Mouse (Mus musculus) heart, embryonic 10.5 days (tissue): ENCODE data around the gene Tmem40. TPM values are rescaled to one million over a fixed set of nuclear protein-coding genes. Genes with fewer than 3 reads are reported as not detected.

Experiments
- DNase-seq: peaks from one replicate; pipeline ENCODE4 v3.0.0-alpha.2; 2017; ENCODE audit warnings: low spot score
- H3K27ac ChIP-seq: fragments of 300-500 bp; sonication (generic); 2 replicates; pipeline ENCODE4 v1.5.1; 2016; ENCODE audit warnings: mild to moderate bottlenecking
- H3K27me3 ChIP-seq: fragments of 300-500 bp; sonication (generic); 2 replicates; pipeline ENCODE4 v1.6.1; 2016; ENCODE audit warnings: mild to moderate bottlenecking; ENCODE audit not compliant: poor library complexity, insufficient read depth, severe bottlenecking
- H3K36me3 ChIP-seq: fragments of 300-500 bp; sonication (generic); 2 replicates; pipeline ENCODE4 v1.6.1; 2016; ENCODE audit warnings: mild to moderate bottlenecking, moderate library complexity
- H3K4me1 ChIP-seq: fragments of 300-500 bp; sonication (generic); 2 replicates; pipeline ENCODE4 v1.6.1; 2016; ENCODE audit warnings: mild to moderate bottlenecking
- H3K4me3 ChIP-seq: fragments of 300-500 bp; sonication (generic); 2 replicates; pipeline ENCODE4 v1.5.1; 2016; ENCODE audit warnings: mild to moderate bottlenecking, moderate library complexity
- H3K9me3 ChIP-seq: fragments of 300-500 bp; sonication (generic); 2 replicates; pipeline ENCODE4 v1.6.1; 2016; ENCODE audit warnings: mild to moderate bottlenecking, moderate library complexity
- WGBS: fragments of 180-500 bp; shearing (Covaris S2); methylation state at CpG from one replicate; pipeline ENCODE4 v1.1.7; 2016; 5-methylcytosine and 5-hydroxymethylcytosine counted together
- polyA plus RNA-seq: library from polyadenylated mRNA; unstranded; fragments of >200 nt; fragmentation: Nextera tagmentation; extraction: Ambion mirVana; gene quantifications from 2 replicates; pipeline ENCODE4 v1.2.1, GENCODE M21; 2016

Gene Tmem40
- 2.8 and 3.3 TPM in 2 replicates for polyA plus RNA-seq

DNA sequence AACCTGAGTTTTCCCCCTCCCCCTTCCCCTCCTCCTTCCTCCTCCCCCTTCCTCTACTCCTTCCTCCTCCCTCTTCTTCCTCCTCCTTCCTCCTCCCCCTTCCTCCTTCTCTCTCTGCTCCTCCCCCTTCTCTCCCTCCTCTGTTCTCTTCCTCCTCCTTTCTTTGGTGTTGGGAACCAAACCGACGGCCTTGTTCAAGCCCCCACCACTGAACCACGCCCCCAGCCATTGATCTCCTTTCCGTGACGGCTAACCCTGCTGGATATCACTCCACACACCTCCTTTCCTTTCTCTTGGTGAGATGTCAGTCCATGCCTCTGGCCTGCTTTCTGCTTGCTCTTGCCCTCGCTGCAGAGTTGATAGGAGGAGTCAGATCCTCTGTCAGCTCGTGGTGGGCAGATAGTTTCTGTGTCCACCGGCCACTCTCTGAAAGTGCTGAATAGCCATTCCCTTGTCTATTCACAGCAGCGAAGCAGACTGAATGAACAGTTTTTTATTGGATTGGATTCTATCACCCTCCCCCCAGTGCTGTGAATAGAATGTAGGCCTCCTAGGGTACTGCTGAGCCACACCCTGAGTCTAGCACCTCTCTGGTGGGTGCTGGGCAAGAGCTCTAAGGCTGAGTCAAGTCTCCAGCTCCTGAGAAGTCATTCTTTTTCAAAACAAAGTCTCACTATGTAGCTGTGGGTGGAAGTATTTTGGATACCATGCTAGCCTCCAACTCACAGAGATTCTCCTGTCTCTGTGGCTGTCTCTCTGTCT, at the start of gene Tmem40:
TSS of gene Tmem40 (minus strand) at position 416 of the 762 bp plus-strand sequence.
- H3K4me3 ChIP-seq, result peak within 1 kb of the TSS; percentile 35
- H3K4me1 ChIP-seq, result peaks cover 55% of the 10 kb centered on the region

DNA sequence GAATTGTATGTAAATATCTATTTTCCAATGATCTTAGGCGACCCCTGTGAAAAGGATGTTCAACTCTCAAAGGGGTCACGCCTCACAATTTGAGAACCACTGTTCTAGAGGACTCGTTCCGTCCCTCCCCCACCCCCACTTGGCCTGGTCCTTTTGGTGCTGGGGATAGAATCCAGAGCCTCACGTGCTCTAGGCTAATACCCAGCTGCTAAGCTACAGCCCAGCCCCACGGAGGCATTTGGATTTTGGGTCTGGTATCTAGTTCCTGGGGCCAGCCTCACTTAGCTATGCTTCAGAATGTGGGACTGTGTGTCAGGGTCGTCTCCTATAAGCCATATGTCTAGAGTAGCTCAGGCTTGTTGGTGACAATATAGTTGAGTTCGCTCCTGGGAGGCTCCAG, 49.4 kb upstream of the Tmem40 start:
- Histone ChIP-seq H3K9me3 (no peaks in the 10 kb centered on the region), H3K27ac (no peak overlapping the region), H3K27me3 (no peaks in the 10 kb centered on the region), H3K4me1 (peaks cover 23% of the 10 kb centered on the region), H3K36me3 (peaks cover 9% of the 10 kb centered on the region), H3K4me3 (no peak overlapping the region)
- whole genome bisulfite sequencing, result 70% methylated on average over 8 of the region's 8 CpGs
- no peak for DNase-seq

More for the DNA sequence above, at the start of gene Tmem40:
- DNase-seq, result no peak
- Histone ChIP-seq H3K27ac (peak within 1 kb of the TSS; percentile 87), H3K9me3 (no peaks in the 10 kb centered on the region), H3K27me3 (no peaks in the 10 kb centered on the region), H3K36me3 (no peaks in the 10 kb centered on the region)
- 2% methylated on average over 9 of the region's 9 CpGs for WGBS

DNA sequence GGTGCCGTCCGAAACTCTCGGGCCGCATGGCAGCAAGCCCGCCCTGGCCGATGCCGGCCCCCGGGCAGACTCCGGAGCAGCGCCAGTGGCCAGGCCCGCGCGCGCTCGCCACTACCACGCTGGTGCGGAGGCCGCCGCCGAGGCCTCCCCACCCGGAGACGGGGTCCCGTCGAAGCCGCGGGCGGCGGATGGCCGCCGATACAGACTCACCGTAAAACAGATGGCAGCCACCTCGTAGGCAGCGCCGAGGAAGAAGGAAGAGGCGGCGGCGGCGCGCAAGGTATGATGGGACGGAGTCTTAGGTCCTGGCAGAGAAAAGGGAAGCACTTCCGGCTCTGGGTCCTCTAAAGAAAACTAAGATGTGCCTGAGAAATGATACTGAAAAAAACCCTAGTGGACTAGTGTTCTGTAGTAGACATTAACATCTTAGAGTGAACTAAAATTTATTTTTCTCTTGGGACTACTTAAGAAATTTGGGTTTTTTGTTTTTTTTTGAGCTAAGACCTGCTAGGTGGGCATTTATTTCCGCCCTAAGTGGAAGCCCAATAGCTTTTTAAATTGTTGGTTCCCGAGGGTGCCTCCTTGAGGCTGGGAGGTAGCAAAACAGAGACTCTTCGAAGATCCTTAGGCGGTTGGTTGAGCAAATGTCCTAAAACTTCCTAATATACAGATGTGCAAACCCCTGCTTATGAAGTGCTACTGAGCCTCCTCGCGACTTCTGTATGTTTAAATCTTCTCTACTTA, 46.5 kb upstream of the Tmem40 start, which contains the start of gene Rpl32:
TSS of gene Rpl32 (minus strand) at position 260 of the 744 bp plus-strand sequence.
- H3K4me1 ChIP-seq, result peaks cover 23% of the 10 kb centered on the region
- peak; percentile 92 for DNase-seq
- H3K36me3 ChIP-seq, result peaks cover 39% of the 10 kb centered on the region
- H3K27me3 ChIP-seq, result no peaks in the 10 kb centered on the region
- peak within 1 kb of the TSS; percentile 99 for H3K27ac ChIP-seq
- H3K4me3 ChIP-seq, result peak within 1 kb of the TSS; percentile 97
- under 1% methylated on average over 47 of the region's 47 CpGs for WGBS
- H3K9me3 ChIP-seq, result no peaks in the 10 kb centered on the region

DNA sequence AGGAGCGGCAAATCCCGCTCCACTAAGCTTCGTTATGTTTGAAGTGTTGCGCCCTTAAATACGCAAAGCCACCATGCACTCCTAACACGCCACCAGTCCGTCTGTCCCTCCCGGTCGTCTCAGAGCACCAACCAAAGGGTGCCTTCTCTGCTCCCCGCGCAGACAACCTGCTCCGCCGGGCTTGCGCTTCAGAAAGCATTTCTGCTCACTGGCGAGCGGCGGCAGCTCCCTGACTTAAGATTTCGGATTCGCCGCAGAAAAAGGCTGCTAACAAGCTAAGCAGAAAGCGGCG, 45.9 kb upstream of the Tmem40 start:
- no peak for DNase-seq
- peak overlapping the region; percentile 97 for H3K4me3 ChIP-seq
- H3K27me3 ChIP-seq, result no peaks in the 10 kb centered on the region
- H3K36me3 ChIP-seq, result peaks cover 42% of the 10 kb centered on the region
- WGBS, result 0% methylated on average over 22 of the region's 22 CpGs
- H3K27ac ChIP-seq, result peak overlapping the region; percentile 99
- H3K4me1 ChIP-seq, result peaks cover 19% of the 10 kb centered on the region
- H3K9me3 ChIP-seq, result no peaks in the 10 kb centered on the region

DNA sequence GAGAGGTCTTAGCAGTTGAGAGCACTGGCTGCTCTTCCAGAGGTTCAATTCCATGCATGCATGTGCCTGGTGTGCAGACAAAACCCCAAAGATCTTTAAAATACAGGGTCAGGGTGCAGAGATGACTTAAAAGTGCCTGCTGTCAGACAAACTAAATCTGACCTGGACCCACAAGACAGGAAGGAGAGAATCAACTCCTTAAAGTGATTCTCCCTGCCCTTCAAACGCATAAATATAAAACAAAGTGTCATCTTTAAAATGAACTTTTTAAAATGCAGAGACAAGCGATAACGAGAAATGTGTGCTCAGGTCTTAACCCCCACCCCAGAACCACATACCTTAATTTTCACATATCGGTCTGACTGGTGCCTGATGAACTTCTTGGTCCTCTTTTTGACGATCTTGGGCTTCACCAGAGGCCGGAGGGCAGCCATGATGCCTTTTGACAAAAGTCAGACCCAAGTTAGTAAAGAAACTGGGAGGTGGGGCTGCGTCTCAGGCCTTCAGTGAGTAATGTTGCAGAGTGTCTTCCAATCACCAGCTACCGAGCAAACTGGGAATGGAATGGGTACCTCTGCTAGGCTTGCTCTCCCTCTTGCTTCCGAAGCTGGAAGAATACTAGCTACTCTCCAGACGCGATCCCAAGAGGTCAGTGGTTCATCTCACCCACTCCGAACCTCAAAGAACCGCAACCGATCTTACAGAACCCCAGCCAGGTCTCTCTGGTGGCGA, 45.4 kb upstream of the Tmem40 start:
- H3K36me3 ChIP-seq, result peaks cover 47% of the 10 kb centered on the region

DNA sequence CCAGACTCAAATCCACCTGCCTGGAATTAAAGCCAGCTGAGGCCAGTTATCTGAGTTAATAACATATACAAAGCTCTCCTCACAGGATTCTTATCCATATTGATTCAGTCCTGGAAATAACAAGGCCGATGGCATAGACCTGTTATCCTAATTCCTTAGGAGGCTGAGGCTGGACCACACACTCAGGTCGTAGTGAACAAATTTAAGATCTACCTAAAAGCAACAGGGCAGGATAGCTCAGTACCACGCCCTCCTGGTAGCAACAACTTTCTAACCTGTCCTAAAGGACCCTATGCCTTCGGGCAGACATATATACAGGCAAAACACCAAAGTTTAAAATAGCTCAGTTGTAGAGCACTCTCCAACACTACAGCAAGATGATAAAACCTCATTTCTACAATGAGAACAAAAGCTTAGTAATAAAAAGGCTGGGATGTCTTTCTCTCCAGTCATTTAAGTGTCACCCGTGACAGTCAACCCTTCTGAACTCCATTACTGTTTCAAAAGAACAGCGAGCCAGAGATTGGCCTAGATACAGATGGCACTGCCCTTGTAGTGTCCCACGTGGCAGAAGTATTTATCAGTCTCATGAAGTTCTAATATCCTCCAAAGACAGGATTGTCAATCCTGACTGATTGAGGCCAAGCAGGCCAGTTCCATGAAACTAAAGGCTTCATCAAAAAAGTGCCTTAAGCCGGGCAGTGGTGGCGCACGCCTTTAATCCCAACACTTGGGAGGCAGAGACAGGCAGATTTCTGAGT, 42.4 kb upstream of the Tmem40 start:
- H3K9me3 ChIP-seq, result no peaks in the 10 kb centered on the region
- peaks cover 76% of the 10 kb centered on the region for H3K36me3 ChIP-seq
- no peak overlapping the region for H3K27ac ChIP-seq
- no peak for DNase-seq
- 73% methylated on average over 10 of the region's 10 CpGs for WGBS
- H3K27me3 ChIP-seq, result no peaks in the 10 kb centered on the region
- H3K4me1 ChIP-seq, result peaks cover 19% of the 10 kb centered on the region
- H3K4me3 ChIP-seq, result no peak overlapping the region

More for the DNA sequence above, 45.4 kb upstream of the Tmem40 start:
- no peaks in the 10 kb centered on the region for H3K27me3 ChIP-seq
- WGBS, result 2% methylated on average over 15 of the region's 15 CpGs
- H3K27ac ChIP-seq, result peak overlapping the region; percentile 99
- DNase-seq, result no peak
- H3K4me3 ChIP-seq, result peak overlapping the region; percentile 97
- H3K4me1 ChIP-seq, result peaks cover 19% of the 10 kb centered on the region
- no peaks in the 10 kb centered on the region for H3K9me3 ChIP-seq

DNA sequence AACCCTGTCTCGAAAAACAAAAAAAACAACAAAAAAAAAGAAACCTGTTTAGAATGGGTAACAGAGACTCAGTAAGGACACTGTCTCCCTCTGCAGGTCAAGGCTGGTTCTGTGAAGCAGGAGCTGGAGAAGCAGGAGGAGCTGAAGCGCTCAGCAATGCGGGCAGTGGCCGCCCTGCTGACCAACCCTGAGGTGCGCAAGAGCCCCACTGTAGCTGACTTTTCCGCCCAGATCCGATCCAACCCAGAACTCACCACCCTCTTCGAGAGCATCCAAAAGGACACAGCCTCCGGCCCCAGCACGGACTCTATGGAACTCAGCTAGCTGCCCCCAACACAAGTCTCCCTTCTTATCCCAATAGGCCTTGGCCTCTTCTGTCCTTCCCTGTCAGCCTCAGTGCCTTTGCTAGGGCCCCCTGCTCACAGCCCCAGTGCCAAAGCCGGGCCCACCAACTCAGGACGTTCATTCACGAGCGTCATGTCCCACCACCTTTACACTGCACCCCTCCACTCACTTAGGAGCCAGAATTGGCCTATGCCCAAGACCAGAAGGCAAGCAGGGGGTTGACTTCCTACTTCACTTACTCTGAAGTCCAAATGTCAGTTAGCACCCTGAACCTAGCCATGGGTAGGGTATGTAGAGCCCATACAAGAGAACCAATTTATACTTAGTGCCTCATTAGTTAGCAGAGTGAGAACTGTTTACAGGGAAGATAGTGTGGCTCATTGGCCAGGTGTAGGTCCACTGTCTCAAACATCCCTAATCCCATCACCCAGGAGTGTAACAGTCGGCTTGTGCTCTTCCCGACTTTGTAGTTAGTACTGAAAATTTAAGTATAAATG, 41.6 kb upstream of the Tmem40 start:
- Histone ChIP-seq H3K4me1 (peaks cover 19% of the 10 kb centered on the region), H3K27ac (no peak overlapping the region), H3K27me3 (no peaks in the 10 kb centered on the region), H3K36me3 (peaks cover 85% of the 10 kb centered on the region), H3K9me3 (no peaks in the 10 kb centered on the region), H3K4me3 (no peak overlapping the region)
- WGBS, result 45% methylated on average over 16 of the region's 16 CpGs
- DNase-seq, result peak; percentile 84

DNA sequence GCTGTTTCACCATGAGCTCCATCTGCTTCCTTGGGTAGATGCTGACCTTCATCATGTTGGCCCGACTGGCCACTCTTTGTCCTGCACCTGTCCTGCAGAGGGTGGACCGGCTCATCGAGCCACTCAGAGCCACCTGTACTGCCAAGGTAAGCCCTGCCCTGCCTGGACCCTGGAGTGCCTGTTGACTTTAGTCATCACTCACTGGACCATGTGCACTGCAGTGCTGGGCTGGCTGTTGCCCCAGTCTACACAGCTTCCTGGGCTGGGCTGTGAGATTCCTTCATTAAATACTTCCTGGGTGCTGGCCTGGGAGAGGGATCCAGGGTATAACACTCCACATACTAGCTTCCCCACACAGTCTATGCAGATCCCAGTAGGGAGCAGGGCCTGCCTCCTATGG, 39.6 kb upstream of the Tmem40 start:
- no peaks in the 10 kb centered on the region for H3K27me3 ChIP-seq
- no peak overlapping the region for H3K4me3 ChIP-seq
- H3K36me3 ChIP-seq, result peaks cover 97% of the 10 kb centered on the region
- 89% methylated on average over 3 of the region's 3 CpGs for WGBS
- peaks cover 12% of the 10 kb centered on the region for H3K4me1 ChIP-seq
- no peak overlapping the region for H3K27ac ChIP-seq
- DNase-seq, result no peak
- H3K9me3 ChIP-seq, result no peaks in the 10 kb centered on the region

DNA sequence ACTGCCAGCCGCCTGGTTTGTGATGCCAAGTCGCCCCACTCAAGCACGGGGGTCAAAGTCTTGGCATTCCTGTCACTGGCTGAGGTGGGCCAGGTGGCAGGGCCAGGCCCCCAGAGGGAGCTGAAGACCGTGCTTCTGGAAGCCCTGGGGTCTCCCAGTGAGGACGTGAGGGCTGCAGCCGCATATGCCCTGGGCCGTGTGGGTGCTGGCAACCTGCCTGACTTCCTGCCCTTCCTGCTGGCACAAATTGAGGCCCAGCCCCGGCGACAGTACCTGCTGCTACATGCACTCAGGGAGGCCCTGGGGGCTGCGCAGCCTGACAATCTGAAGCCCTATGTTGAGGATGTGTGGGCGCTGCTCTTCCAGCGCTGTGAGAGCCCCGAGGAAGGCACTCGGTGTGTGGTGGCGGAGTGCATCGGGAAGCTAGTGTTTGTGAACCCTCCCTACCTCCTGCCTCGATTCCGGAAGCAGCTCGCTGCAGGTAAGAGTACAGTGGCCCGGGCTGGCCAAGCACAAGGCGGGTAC, 30.5 kb upstream of the Tmem40 start:
- Histone ChIP-seq H3K27ac (no peak overlapping the region), H3K9me3 (no peaks in the 10 kb centered on the region), H3K4me3 (no peak overlapping the region), H3K36me3 (peaks cover 99% of the 10 kb centered on the region), H3K27me3 (no peaks in the 10 kb centered on the region), H3K4me1 (peaks cover 11% of the 10 kb centered on the region; the same call in 1 of the 2 replicates)
- DNase-seq, result no peak
- 88% methylated on average over 21 of the region's 21 CpGs for WGBS

DNA sequence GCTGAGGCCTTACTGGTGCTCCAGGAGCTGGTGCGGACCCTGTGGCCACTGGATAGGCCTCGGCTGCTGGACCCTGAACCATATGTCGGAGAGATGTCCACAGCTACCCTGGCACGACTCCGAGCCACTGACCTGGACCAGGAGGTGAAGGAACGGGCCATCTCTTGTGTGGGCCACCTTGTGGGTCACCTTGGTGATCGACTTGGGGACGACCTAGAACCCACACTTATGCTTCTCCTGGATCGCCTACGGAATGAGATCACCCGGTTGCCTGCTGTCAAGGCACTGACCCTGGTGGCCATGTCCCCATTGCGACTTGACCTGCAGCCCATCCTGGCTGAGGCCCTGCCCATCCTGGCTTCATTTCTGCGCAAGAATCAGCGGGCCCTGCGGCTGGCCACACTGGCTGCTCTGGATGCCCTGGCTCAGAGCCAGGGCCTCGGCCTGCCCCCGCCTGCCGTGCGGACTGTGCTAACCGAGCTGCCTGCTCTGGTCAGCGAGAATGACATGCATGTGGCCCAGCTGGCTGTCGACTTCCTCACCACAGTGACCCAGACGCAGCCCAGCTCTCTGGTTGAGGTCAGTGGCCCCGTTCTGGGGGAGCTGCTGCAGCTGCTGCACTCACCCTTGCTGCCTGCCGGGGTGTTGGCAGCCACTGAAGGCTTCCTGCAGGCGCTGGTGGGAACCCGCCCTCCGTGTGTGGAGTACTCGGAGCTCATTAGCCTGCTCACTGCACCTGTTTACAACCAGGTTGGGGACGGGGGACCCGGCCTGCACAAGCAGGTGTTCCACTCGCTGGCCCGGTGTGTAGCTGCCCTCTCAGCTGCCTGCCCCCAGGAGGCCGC, 29.9 kb upstream of the Tmem40 start:
- no peaks in the 10 kb centered on the region for H3K27me3 ChIP-seq
- 85% methylated on average over 34 of the region's 34 CpGs for WGBS
- H3K36me3 ChIP-seq, result peaks cover 99% of the 10 kb centered on the region
- no peaks in the 10 kb centered on the region for H3K9me3 ChIP-seq
- H3K27ac ChIP-seq, result no peak overlapping the region; the same call in 1 of the 2 replicates
- H3K4me3 ChIP-seq, result no peak overlapping the region
- H3K4me1 ChIP-seq, result peaks cover 11% of the 10 kb centered on the region; the same call in 1 of the 2 replicates
- no peak for DNase-seq

DNA sequence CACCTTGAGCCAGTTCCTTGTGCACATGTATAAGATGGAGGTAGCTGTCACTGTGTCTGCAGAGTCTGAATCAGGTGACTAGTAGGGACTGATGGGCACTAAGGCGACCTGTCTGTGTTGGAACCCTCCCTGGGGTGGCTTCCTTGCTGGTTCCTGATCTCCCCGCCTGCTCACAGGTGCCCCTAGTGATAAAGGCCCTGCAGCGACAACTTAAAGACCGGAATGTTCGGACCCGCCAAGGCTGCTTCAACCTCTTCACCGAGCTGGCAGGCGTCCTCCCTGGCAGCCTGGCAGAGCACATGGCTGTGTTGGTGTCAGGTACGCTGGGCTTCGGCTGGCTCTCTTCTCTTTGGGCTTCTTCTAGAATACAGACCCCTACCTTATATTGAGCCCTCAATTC, 28.8 kb upstream of the Tmem40 start:
- Histone ChIP-seq H3K4me3 (no peak overlapping the region), H3K36me3 (peaks cover 99% of the 10 kb centered on the region), H3K4me1 (peaks cover 11% of the 10 kb centered on the region; the same call in 1 of the 2 replicates), H3K9me3 (no peaks in the 10 kb centered on the region), H3K27ac (no peak overlapping the region), H3K27me3 (no peaks in the 10 kb centered on the region)
- WGBS, result 80% methylated on average over 10 of the region's 10 CpGs
- DNase-seq, result no peak
